Mouse (Mus musculus) lung, postnatal 25 days (tissue): ENCODE measurements around the gene Thumpd3.

Experiments
- DNase-seq: peaks from one replicate; pipeline ENCODE4 v3.0.0; 2022; ENCODE audit warnings: low spot score

Thumpd3 gene

GRCm38 (mm10) chr6:113037946-113038734 is 7.9 kb upstream of the Thumpd3 start:
- DNase-seq = peak; percentile 71

DNA sequence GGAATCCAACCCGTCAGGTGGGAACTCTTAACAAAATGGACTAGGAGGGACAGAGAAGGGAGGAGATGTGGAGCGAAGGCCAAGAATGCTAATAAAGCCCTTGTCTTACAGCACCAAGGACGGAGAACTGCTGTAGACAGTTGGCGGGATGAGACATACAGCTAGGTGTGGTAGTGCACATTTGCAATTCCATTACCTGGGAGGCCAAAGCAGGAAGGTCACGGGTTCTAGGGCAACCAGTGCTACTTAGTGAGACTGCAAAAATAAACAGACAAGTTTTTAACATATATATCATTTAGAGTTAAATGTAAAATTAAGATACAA is 7.3 kb upstream of the Thumpd3 start:
- no peak for DNase-seq

GRCm38 (mm10) chr6:113040319-113040718 is 5.7 kb upstream of the Thumpd3 start:
- no peak for DNase-seq

DNA sequence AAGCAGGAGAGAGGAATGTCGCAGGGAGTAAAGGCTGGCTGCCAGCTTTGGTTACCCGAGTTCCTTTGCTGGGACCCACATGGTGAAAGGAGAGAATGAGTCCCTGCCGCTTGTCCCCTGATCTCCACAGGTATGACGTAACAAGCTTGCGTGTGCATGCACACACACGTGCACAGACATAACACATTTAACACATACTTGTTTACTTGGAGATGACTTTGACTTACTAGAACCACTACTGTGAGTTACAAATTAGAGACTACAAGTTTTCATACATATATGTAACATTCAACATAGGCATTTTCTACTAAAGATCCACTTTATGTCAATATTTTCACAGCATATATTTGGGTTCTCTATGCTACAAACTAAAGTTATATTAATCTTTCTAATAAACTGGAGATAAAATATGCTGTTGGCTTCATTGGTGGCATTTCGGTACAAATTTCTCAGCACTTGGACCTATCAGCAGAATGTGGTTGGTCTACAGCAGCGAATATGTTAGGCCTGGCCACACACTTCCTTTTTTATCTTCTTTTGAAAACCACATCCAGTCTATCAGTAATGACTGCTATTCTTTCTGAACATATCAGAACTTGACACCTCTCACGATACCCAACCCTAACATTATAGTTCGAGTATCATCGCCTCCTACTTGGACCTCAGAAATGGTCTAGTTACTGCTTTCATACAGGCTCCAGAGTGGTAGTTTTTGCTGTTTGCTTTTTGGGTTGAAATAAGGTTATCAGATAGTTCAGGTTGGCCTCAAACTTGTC is 4.6 kb upstream of the Thumpd3 start:
- no peak for DNase-seq

- DNase-seq = no peak
These were observed 450 bp upstream of the Thumpd3 start for GRCm38 (mm10) chr6:113045575-113045974.

DNA sequence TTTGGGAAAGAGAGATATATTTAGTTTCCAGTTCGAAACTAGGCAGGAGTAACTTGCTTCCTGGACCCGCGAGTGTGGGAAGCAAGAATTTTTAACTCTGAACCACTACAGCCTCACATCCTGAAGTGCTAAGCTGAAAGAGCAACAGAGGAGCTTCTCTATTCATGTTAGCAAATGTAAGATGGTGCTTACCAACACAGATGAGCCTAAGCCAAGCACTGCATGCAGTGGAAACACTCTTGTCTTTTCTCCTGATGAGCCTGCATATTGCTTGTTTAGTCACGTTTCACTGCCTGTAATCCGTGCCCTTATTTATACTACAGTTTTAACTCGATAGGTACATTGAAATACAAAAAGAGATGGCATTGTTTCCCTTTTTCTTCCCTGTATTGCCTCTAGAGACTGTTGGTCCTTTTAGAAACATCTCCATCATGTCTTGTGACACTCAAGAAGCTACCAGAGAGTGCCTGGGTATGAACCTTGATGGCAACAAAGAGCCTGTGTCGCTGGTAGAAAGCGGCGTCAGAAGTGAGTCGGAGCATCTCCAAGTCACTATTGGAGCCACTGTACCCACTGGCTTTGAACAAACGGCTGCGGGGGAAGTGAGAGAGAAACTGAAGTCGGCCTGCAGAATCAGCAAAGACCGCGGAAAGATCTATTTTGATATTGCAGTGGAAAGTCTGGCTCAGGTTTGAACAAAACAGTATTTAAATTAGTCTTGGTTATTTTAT is 1.2 kb downstream of the Thumpd3 start:
- no peak for DNase-seq

DNA sequence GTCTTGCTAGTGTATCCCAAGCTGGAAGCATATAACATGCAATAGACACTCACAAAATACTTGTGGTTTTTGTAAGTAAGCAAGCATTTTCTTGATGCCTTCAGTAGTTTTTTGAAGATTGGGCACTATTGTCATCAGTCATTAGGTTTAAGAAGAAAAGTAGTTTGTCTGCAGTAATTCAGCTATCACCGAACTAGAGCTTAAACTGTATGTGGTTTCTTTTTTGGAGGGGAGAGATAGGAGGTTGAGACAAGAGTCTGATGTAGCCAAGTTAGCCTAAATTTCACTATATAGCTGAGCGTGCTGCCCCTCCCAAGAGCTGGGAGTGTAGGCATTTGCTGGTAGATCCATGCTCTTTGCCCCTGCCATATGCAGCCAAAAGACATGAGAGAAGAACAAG is 2.3 kb downstream of the Thumpd3 start:
- DNase-seq = no peak

GRCm38 (mm10) chr6:113049159-113049558 is 3.1 kb downstream of the Thumpd3 start:
- DNase-seq = no peak

DNA sequence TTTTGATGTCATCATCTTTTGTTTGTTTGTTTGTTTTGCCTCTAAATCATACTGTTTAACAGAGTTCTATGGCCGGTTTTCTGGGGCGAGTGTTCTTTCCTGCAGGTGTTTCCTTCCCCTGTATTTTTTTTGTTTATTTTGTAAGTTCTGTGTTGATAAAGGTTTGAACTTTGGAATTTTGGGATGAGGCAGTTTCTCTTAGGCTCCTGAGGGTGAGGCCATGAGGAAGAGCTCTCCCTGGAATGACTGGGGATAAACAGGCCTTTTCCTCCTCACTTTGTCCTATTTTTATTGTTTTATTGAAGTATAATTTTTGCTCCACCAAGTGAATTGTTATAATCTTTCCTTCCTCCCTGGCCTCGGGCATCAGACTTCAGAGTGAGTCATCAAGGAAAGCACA is 6.9 kb downstream of the Thumpd3 start:
- no peak for DNase-seq

GRCm38 (mm10) chr6:113054552-113055107 is 8.6 kb downstream of the Thumpd3 start:
- no peak for DNase-seq

DNA sequence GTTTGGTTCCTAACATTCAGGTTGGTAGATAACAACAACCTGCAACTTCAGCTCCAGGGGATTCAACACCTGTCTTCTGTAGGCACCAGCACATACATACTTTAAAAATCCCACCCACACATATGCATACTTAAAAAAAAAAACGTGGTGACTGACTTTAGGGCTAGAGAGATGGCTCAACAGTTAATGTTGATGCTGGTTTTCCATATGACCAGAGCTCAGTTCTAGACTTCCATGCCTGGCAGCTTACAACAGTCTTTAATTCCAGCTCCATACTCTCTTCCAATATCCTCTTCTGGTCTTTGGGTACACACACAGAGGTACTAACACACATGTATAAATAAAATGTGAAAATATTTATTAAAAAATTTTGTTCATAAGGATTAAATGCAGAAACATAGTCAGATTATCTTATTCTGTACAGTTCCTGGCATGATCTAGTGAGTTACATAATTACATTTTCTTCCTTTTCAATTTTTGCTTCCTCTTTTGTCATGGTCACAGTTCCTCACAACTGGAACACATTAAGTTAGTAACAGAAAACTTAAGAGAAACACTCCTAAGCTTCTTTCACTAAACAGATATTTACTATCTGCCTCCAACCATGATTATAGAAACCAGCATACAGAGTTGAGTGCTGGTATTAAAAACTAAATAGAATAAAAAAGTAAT is 15.0 kb downstream of the Thumpd3 start:
- DNase-seq = no peak

DNA sequence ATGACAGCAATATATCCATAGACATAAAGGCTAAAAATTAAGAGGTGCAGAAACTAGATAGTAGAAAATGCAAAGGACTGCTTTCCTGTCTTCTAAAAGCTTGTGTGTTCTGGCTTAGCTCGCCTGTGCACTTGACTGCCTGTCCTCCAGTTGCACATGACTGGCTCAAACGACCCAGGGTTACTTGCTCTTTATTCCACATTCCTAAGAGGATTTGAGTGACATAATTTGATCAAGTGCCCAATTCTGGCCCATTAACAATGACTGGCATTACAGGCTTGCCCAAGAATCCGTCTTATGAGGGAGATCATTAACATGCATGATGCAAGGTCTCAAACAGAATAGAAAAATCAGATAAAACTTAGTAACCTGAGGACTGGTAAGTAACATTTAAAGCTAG is 16.2 kb downstream of the Thumpd3 start:
- peak; percentile 81 for DNase-seq

DNA sequence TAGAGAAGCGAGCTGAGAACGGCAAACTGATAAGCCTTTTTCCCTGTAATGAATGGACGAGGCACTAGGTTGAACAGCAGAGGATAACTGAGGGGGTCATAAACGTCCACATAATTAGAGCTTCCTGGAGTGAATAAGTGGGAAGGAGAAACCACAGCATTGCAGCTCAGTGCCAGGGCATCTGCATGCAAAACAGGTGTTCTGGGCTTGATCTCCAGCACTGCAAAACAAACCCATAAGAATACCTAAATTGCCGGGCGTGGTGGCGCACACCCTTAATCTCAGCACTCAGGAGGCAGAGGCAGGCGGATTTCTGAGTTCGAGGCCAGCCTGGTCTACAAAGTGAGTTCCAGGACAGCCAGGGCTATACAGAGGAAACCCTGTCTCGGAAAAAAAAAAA is 17.3 kb downstream of the Thumpd3 start:
- DNase-seq = no peak

DNA sequence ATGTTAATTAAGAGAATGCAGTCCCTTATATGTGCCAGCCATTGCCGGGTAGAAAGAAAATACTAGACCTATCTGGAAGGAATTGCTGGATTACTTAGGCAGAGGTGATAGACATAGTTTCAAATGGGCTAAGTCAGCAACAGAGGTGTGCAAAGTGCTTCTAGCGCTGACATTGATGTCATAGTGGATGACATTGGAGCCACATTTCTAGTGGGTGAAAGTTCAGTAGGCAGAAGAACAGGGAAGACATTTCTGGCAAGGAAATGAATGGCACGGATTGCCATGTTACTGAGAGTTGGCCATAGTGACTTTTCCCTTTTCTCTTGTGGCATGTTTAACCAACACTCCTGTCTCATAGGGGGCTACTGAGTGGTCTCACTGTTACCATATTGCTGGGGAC is 19.2 kb downstream of the Thumpd3 start:
- DNase-seq = no peak

DNA sequence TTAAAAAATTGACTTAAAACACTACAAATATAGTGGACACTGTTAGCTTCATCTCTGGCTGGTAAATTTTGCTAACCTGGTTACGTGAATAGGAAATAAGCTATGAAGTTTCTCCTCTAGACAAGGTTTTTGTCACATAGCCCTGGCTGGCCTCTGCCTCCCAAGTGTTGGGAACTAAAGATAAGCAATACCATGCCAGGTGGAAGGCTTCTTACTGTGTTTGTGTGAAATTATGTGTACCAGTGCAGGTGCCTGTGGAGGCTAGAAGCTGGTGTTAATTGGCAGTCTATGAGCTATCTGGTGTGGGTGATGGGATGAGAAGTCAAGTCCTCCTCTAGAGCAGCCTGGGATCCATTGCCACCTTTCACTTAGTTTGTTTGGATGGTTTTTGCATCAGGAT is 23.1 kb downstream of the Thumpd3 start:
- DNase-seq = no peak

DNA sequence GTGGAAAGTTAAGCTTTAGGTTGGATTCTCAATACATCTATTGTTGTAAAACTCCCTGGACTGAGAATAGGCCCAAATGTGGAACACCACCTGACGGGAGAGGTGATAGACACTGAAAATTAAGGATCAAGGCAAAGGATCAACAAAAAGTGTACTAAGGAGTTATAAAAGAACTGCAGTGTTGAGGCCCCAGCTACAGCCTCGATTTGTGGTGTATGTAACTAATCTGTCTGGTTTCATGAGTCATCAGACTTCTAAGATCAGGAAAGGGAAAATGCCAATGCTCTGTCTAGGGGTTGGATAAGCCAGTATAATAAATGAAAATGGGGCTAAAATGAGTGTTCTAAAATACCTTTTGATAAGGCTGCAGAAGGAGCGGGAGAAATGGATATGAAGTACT is 29.2 kb downstream of the Thumpd3 start:
- DNase-seq = no peak

GRCm38 (mm10) chr6:113076012-113076685 is 30.1 kb downstream of the Thumpd3 start:
- peak; percentile 95 for DNase-seq

DNA sequence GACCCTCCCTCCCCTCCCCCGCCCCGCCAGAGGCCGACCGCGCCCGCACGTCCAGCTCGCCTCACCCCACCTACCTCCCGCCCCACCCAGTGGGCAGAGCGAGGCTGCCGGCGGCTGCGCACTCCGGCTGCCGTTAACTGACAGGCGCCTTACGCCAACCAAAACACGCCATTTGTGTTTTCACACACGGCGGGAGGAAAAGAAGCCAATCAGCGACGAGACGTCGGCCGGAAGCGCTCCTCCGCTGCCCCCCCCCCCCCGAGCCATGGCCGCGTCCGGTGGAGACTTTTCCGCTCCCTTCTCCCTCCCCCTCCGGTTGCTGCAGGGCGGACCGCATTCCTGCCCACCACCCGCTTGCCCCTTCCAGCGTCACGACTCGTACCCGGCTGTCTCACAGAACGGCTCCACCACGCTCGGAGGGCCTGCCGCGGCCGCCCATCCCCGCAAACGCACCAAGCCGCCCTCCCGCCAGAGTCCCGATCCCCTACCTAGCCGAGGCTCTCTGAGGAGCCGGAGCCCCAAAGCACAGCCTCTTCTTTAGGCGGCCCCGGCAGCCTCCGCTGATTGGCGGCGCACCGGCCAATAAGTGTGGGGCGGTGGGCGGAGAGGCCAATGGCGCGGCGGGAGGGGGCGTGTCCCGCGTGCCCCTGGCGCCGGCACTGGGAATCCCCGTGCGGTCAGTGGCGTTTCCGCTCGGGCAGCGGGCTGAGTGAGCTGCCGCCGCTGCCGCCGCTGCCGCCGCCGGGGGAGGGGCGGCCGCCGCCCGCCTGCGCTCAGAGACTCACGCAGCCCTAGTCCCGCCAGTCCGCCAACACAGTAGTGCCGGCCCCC is 30.9 kb downstream of the Thumpd3 start, which contains the start of gene Setd5:
TSS of gene Setd5 (plus strand) at position 680 of the 831 bp plus-strand sequence.
- peak; percentile 98 for DNase-seq

DNA sequence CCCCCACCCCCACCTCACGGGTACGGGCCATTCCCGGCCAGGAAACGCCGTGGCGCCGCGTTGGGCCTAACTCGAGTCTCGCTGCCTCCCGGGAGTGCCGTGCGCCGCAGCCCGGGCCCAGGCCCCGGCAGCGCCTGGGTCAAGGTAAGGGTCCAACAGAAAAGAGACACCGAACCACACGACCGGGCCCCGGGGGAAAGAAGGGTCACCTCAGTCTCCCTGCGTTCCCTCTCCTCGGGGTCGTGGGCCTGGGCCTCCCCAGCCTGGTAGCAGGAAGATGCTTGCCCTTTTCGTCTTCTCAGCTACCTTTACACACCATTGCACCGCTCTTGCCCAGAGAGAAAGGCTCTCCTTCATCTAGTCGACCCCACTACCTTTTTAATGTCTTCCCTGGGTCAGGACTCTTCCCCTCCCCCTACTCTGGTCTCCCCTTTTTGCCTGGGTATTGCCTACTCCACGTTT is 31.6 kb downstream of the Thumpd3 start:
- DNase-seq = peak; percentile 13

GRCm38 (mm10) chr6:113078031-113078721 is 32.2 kb downstream of the Thumpd3 start:
- no peak for DNase-seq
